Mouse (Mus musculus): Measurements from ENCODE around the gene Mx1. TPM values are rescaled to one million over a fixed set of nuclear protein-coding genes. Genes with fewer than 3 reads are reported as not detected.

The Mx1 gene
- total RNA-seq, 2 experiments from 2014 or later, result 0.73 to 1.2 TPM

- no peak for DNase-seq (ENCODE audit: extremely low spot score in 1 of 2, low spot score in 2 of 2)
- intact Hi-C loops (cut with DNase I), result no loop called here
These were observed 61.0 kb downstream of the Mx1 start for GRCm38 (mm10) chr16:97401741-97402140.

DNA sequence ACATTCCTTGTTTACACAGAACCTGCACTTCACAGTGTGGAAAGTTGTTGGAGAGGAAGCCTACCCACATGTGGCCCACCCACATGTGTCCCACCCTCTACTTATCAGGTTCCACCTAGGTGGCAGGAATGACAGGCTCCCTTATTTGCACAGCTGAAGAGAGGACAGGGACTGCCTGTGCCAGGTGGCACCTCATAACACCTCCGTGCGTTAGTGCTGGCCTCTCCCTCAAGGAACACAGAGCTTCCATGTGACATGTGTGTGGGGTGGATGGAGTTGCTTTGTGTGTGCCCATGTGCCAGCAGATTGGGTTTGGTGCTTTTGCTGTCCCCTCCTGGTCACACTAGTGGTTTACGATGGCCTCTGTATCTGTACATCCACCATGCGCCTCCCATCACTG is 62.7 kb downstream of the Mx1 start:
- intact Hi-C loops (cut with DNase I), result no loop called here

DNA sequence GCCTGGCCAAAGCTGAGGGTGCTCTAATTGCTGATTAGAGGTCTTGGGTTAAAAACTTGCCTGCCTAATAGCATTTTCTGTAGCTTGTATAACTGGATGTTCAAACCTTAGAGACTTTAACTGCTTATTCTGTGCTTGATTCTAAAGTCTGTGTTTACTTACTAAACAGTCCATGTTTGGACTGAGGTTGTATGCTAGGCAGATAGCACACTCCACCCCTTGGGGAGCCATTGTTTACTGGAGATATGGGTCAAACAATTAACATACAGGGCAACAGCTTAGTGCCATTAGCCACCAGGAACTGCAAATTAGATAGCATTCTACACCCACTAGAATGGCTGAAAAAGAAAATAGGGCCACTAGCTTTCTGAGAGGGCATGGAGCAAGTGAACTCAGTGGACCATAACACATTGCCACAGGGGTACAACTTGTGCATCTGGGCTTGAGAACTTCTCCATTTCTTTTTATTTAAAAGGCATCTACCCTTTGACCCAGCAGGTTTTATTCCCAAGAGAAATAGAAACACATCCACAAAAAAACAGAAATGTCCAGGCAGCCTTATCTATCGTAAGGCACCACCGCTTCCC is 64.7 kb downstream of the Mx1 start:
- no peak for DNase-seq (ENCODE audit: extremely low spot score in 1 of 2, low spot score in 2 of 2)
- intact Hi-C loops (cut with DNase I), result no loop called here

More for the DNA sequence above, 62.7 kb downstream of the Mx1 start:
- DNase-seq (ENCODE audit: extremely low spot score in 1 of 2, low spot score in 2 of 2), result no peak

Other genes starting within 250 kb of the Mx1 start
- 10 to 100 TPM; 10.3 to 12.7 TPM for gene Bace2, start 106.2 kb downstream of the Mx1 start, total RNA-seq (2021)
- gene Fam3b, start 51.9 kb upstream of the Mx1 start, total RNA-seq (2021), result under 1 TPM; 0.45 to 0.47 TPM
- gene Tmprss2, start 148.3 kb upstream of the Mx1 start, total RNA-seq (2021), result under 1 TPM in 1 of 2 experiments, not detected in 1; 0.75 TPM

Data from left cerebral cortex, postnatal 10 days (tissue).